Mouse (Mus musculus) macrophage (primary cell): ENCODE measurements around the gene Itga8. TPM values are rescaled to one million over a fixed set of nuclear protein-coding genes. Genes with fewer than 3 reads are reported as not detected.

Source experiments
- H3K27ac ChIP-seq: fragments of 350-480 bp; formaldehyde crosslinking; 2 replicates; pipeline ENCODE4 v1.9.0; 2021
- H3K36me3 ChIP-seq: fragments of 350-480 bp; formaldehyde crosslinking; 2 replicates; pipeline ENCODE4 v1.9.0; 2021; ENCODE audit errors: inconsistent target
- H3K4me3 ChIP-seq: fragments of 350-480 bp; formaldehyde crosslinking; 2 replicates; pipeline ENCODE4 v1.9.0; 2021; ENCODE audit errors: inconsistent target
- H3K79me2 ChIP-seq: fragments of 350-480 bp; formaldehyde crosslinking; 2 replicates; pipeline ENCODE4 v1.9.0; 2021; ENCODE audit errors: inconsistent target
- WGBS: methylation state at CpG from one replicate; pipeline ENCODE4 v1.1.7; 2026; ENCODE audit warnings: inconsistent platforms; ENCODE audit not compliant: missing documents; 5-methylcytosine and 5-hydroxymethylcytosine counted together
- polyA plus RNA-seq: library from polyadenylated mRNA; stranded (reverse); fragments of 250-400 nt; gene quantifications from 3 replicates; pipeline ENCODE4 v1.2.4, GENCODE M21; 2018; ENCODE audit warnings: inconsistent platforms

Gene Itga8
- polyA plus RNA-seq, 1 experiment from 2014 or later, result 0.62 TPM

DNA sequence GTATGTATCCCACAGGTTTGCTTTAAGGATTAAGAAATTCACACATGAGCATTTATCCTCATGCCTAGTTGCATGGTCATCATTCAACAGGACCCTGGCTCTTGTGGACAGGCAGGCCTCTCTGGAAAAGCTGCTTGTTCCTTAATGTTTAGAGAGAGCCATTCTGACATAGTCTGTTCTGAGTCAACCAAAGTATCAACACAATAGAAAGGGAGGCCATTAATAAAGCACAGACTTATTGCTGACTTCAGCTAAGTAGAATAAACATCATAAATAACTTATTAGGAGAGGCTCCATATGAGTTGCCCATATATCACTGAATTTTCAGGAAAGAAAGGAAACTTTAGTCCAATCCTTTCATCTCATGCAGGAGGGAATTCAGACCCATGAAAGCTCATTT is 175.1 kb downstream of the Itga8 start:
- Histone ChIP-seq H3K4me3 (no peak overlapping the region), H3K36me3 (no peaks in the 10 kb centered on the region), H3K79me2 (no peaks in the 10 kb centered on the region)

GRCm38 (mm10) chr2:12115479-12115878 is 186.2 kb downstream of the Itga8 start:
- Histone ChIP-seq H3K27ac (no peak overlapping the region), H3K4me3 (no peak overlapping the region), H3K36me3 (no peaks in the 10 kb centered on the region), H3K79me2 (no peaks in the 10 kb centered on the region)
- WGBS, result 15% methylated on average over 2 of the region's 2 CpGs

More for the DNA sequence above, 175.1 kb downstream of the Itga8 start:
- H3K27ac ChIP-seq, result no peak overlapping the region

GRCm38 (mm10) chr2:12109306-12109705 is 192.4 kb downstream of the Itga8 start:
- no peak overlapping the region for H3K4me3 ChIP-seq
- WGBS, result 92% methylated on average over 3 of the region's 3 CpGs
- H3K27ac ChIP-seq, result no peak overlapping the region
- H3K79me2 ChIP-seq, result no peaks in the 10 kb centered on the region
- no peaks in the 10 kb centered on the region for H3K36me3 ChIP-seq

DNA sequence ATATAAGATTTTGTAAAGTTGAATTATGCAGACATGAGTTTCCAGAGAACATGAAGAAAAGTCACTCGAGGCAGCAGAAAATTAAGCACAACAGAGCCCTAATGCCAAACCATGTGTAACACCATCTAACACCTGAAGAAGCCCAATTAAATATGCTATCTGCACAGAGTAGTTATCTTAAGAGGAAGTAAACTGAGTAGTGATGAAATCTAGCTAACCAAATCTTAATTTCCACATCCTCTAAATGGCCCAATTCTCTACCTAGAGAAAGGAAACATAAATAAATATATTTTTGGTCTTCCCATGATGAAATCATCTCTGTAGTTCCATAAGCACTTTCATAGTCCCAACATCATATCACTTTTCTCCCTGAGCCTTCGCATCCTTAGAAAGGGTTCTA is 193.4 kb downstream of the Itga8 start:
- H3K79me2 ChIP-seq, result no peaks in the 10 kb centered on the region
- 82% methylated on average over 1 of the region's 2 CpGs for WGBS
- no peak overlapping the region for H3K27ac ChIP-seq
- H3K36me3 ChIP-seq, result no peaks in the 10 kb centered on the region
- no peak overlapping the region for H3K4me3 ChIP-seq

DNA sequence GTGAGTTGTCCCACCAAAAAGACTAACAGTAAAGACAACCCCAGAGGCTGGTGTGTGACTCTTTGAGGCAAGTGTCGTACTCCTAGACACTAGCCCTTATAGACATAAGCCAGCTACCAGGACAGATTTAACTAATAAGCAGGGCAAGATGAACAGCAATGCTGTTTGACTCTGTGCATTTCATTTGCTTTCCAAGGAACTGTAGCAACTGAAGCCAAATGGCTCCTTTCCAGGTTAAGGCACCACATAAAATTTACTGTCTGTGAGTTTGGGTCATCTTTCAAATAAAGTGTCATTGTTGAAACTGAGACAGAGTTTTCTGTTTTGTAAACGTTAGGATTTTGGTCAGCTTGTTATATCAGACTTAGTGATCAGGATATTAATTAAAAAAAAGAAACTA is 194.5 kb downstream of the Itga8 start:
- no peak overlapping the region for H3K4me3 ChIP-seq
- no peaks in the 10 kb centered on the region for H3K36me3 ChIP-seq
- no peak overlapping the region for H3K27ac ChIP-seq
- WGBS, result 77% methylated on average over 2 of the region's 2 CpGs
- no peaks in the 10 kb centered on the region for H3K79me2 ChIP-seq

DNA sequence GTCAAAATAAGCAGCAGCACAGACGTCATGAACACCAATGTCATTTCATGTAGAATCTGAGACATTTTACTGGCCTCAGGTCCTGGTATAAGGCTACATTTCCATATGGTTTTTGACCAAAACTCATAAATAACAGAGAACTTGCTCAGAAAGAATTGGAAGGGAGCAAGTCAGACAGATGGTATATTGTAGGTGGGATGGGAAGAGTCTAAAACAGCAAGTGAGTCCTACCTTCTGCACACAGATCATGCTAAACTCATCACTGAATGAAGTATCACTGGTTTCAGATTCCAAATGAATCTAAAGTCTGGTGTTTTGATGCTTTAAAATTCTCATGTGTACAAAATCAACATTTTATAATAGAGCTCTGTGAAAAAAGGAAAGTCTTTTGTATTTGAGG is 198.5 kb downstream of the Itga8 start:
- Histone ChIP-seq H3K79me2 (no peaks in the 10 kb centered on the region), H3K4me3 (no peak overlapping the region), H3K36me3 (no peaks in the 10 kb centered on the region), H3K27ac (no peak overlapping the region)
- 94% methylated on average over 1 of the region's 1 CpGs for WGBS

- H3K4me3 ChIP-seq, result no peak overlapping the region
- H3K27ac ChIP-seq, result no peak overlapping the region
- WGBS, result 88% methylated on average over 7 of the region's 7 CpGs
- H3K36me3 ChIP-seq, result no peaks in the 10 kb centered on the region
- no peaks in the 10 kb centered on the region for H3K79me2 ChIP-seq
Measured at GRCm38 (mm10) chr2:12092203-12092984, 209.3 kb downstream of the Itga8 start.

GRCm38 (mm10) chr2:12090993-12091392 is 210.7 kb downstream of the Itga8 start:
- WGBS, result 79% methylated on average over 2 of the region's 2 CpGs
- Histone ChIP-seq H3K36me3 (no peaks in the 10 kb centered on the region), H3K27ac (no peak overlapping the region), H3K79me2 (no peaks in the 10 kb centered on the region), H3K4me3 (no peak overlapping the region)

- no peak overlapping the region for H3K27ac ChIP-seq
- H3K36me3 ChIP-seq, result no peaks in the 10 kb centered on the region
- H3K4me3 ChIP-seq, result no peak overlapping the region
- H3K79me2 ChIP-seq, result no peaks in the 10 kb centered on the region
- 57% methylated on average over 2 of the region's 2 CpGs for WGBS
Measured at GRCm38 (mm10) chr2:12085492-12085891, 216.2 kb downstream of the Itga8 start.

DNA sequence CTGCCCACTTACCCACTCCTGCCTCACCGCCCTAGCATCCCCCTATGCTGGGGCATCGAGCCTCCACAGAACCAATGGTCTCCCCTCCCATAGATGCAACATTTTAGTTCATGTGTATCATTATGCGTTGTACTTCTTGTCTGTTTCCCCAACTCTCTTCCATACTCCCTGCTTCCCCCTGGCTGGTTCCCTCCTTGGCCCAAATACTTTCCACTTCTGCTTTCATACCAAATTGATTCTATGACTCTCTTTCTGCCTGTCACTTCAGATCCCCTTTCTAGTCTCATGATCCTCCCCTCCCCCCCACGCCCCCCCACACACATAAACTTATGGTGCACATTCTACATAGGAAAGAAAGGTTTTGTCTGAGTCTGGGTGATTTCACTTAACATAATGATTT is 217.4 kb downstream of the Itga8 start:
- Histone ChIP-seq H3K4me3 (no peak overlapping the region), H3K36me3 (no peaks in the 10 kb centered on the region), H3K27ac (no peak overlapping the region), H3K79me2 (no peaks in the 10 kb centered on the region)
- 54% methylated on average over 4 of the region's 4 CpGs for WGBS

- no peak overlapping the region for H3K27ac ChIP-seq
- H3K79me2 ChIP-seq, result no peaks in the 10 kb centered on the region
- no peak overlapping the region for H3K4me3 ChIP-seq
- no peaks in the 10 kb centered on the region for H3K36me3 ChIP-seq
- WGBS, result 93% methylated on average over 2 of the region's 2 CpGs
Measured at GRCm38 (mm10) chr2:12077266-12077891, 224.3 kb downstream of the Itga8 start.

- Histone ChIP-seq H3K27ac (no peak overlapping the region), H3K36me3 (no peaks in the 10 kb centered on the region), H3K4me3 (no peak overlapping the region), H3K79me2 (no peaks in the 10 kb centered on the region)
- 90% methylated on average over 6 of the region's 6 CpGs for WGBS
Measured at GRCm38 (mm10) chr2:12065669-12066399, 235.9 kb downstream of the Itga8 start.

GRCm38 (mm10) chr2:12060034-12060723 is 241.5 kb downstream of the Itga8 start:
- Histone ChIP-seq H3K79me2 (no peaks in the 10 kb centered on the region), H3K27ac (no peak overlapping the region), H3K36me3 (no peaks in the 10 kb centered on the region), H3K4me3 (no peak overlapping the region)
- 87% methylated on average over 5 of the region's 5 CpGs for WGBS
